Mouse (Mus musculus) intestine, postnatal 0 days (tissue): ENCODE results near the gene Gm20449. TPM values are rescaled to one million over a fixed set of nuclear protein-coding genes. Genes with fewer than 3 reads are reported as not detected.
"Not testable (repeated sequence)": the region's sequence is repeated elsewhere in the genome, so short reads cannot be mapped to it uniquely, and the experiment has no call there.

Source experiments
- ATAC-seq: fragments of 200-750 bp; cut with Nextera tagmentation; 2 replicates; pipeline ENCODE4 v1.8.0; 2017; ENCODE audit warnings: mild to moderate bottlenecking, moderate TSS enrichment, moderate library complexity
- H3K27ac ChIP-seq: fragments of 300-500 bp; sonication (generic); 2 replicates; pipeline ENCODE4 v1.5.1; 2014; ENCODE audit warnings: mild to moderate bottlenecking, low read depth, low read length, moderate library complexity
- H3K27me3 ChIP-seq: fragments of 300-500 bp; sonication (generic); replicated peaks from 2 replicates; pipeline ENCODE4 v1.6.1; 2014; ENCODE audit warnings: low read length, mixed read lengths; ENCODE audit not compliant: control insufficient read depth, insufficient read depth
- H3K36me3 ChIP-seq: fragments of 300-500 bp; sonication (generic); 2 replicates; pipeline ENCODE4 v1.6.1; 2014; ENCODE audit warnings: mild to moderate bottlenecking, moderate library complexity; ENCODE audit not compliant: control insufficient read depth, insufficient read depth
- H3K4me1 ChIP-seq: fragments of 300-500 bp; sonication (generic); replicated peaks from 2 replicates; pipeline ENCODE4 v1.6.1; 2014; ENCODE audit warnings: antibody characterized with exemption, low read length, mixed read lengths; ENCODE audit not compliant: control insufficient read depth, insufficient read depth
- H3K4me2 ChIP-seq: fragments of 300-500 bp; sonication (generic); replicated peaks from 2 replicates; pipeline ENCODE4 v1.6.1; 2014; ENCODE audit warnings: low read depth, mild to moderate bottlenecking, moderate library complexity
- H3K4me3 ChIP-seq: fragments of 300-500 bp; sonication (generic); 2 replicates; pipeline ENCODE4 v1.5.1; 2014; ENCODE audit warnings: low read depth, low read length
- H3K9ac ChIP-seq: fragments of 300-500 bp; sonication (generic); 2 replicates; pipeline ENCODE4 v1.6.1; 2014; ENCODE audit warnings: mild to moderate bottlenecking, low read depth, low read length
- H3K9me3 ChIP-seq: fragments of 300-500 bp; sonication (generic); 2 replicates; pipeline ENCODE4 v1.6.1; 2016; ENCODE audit warnings: mixed run types; ENCODE audit not compliant: control insufficient read depth
- CTCF ChIP-seq: sonication (generic); IDR thresholded peaks from 2 replicates; pipeline ENCODE4 v1.5.1; 2016; ENCODE audit warnings: low read depth, mild to moderate bottlenecking, control low read depth, antibody characterized with exemption, moderate library complexity
- WGBS: fragments of 180-500 bp; shearing (Covaris S2); extraction: QIAGEN DNeasy Blood & Tissue Kit; methylation state at CpG from one replicate; pipeline ENCODE4 v1.1.7; 2014; 5-methylcytosine and 5-hydroxymethylcytosine counted together
- polyA plus RNA-seq: library from polyadenylated mRNA; unstranded; fragments of >200 nt; fragmentation: Nextera tagmentation; extraction: Ambion mirVana; gene quantifications from 2 replicates; pipeline ENCODE4 v1.2.1, GENCODE M21; 2015

Gm20449 gene
- polyA plus RNA-seq: not detected in 2 replicates

DNA sequence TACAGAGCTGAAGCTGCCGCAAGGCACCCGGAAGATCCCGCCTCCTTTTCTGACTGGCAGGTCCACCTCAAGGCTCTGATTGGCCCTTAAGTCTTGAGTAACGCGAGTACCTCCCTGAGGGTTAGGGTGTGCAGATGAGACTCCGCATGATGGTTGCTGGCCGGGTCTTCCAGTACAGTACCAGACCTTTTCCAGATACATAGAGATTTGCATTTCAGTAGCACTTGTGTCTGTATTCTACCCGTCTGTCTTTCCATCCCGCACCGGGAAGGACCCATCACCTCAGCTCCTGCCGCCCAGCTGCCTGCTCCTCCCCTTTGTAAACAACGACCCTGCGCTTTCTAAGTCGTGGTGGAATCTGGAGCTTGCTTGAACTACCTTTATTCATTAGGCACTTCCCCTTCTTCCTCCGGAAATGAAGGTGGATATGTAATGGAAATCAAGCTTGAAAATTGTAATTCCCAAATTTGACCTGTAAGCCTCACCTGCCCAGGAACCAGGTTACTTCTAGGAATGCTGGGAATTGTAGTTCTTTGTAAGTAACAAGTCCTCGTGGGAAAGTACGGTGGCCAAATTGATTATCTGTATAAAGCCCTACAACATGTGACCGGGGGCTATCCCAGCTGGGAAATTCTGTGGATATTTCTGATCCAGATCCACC lies at the start of gene Gm20449, which contains the start of gene AW146154:
Gene Gm20449 (minus strand): TSS at position 29 of the 661 bp plus-strand sequence.
Gene AW146154 (minus strand): TSS at position 502 of the 661 bp plus-strand sequence.
- H3K9me3 ChIP-seq: no peaks in the 10 kb centered on the region
- H3K4me1 ChIP-seq: no peaks in the 10 kb centered on the region
- peak; percentile 99 for ATAC-seq
- under 1% methylated on average over 18 of the region's 18 CpGs for WGBS
- H3K27ac ChIP-seq: peak within 1 kb of the TSS; percentile 28; the same call in 1 of the 2 replicates
- H3K36me3 ChIP-seq: no peaks in the 10 kb centered on the region
- H3K9ac ChIP-seq: peak within 1 kb of the TSS; percentile 31
- peak within 1 kb of the TSS; percentile 86 for H3K4me2 ChIP-seq
- H3K27me3 ChIP-seq: no peaks in the 10 kb centered on the region
- H3K4me3 ChIP-seq: peak within 1 kb of the TSS; percentile 78
- no peak for TF ChIP-seq CTCF

DNA sequence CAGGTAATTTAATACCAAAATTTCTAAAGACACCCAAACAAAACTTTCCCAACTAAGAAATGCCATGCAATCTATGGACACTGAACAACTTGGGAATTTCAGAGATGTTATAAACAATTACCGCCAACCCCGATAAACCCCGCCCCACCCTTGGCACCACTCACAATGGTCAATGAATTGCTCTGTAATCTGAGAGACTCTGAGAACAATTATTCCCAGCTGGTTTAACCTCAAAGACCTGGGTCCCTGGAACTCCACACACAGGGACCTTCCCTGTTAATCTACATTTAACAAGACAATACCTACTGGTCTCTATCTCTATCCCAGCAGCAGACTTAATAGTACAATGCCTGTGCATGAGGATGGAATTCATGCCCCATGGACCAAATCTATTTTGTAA lies 13.5 kb upstream of the Gm20449 start:
- H3K9ac ChIP-seq: no peak overlapping the region
- no peaks in the 10 kb centered on the region for H3K36me3 ChIP-seq
- no peak overlapping the region for H3K4me2 ChIP-seq
- ATAC-seq: no peak
- WGBS: 87% methylated on average over 3 of the region's 3 CpGs
- no peak for TF ChIP-seq CTCF
- H3K4me3 ChIP-seq: no peak overlapping the region
- no peak overlapping the region for H3K27ac ChIP-seq
- H3K27me3 ChIP-seq: no peaks in the 10 kb centered on the region
- no peaks in the 10 kb centered on the region for H3K9me3 ChIP-seq
- no peaks in the 10 kb centered on the region for H3K4me1 ChIP-seq

DNA sequence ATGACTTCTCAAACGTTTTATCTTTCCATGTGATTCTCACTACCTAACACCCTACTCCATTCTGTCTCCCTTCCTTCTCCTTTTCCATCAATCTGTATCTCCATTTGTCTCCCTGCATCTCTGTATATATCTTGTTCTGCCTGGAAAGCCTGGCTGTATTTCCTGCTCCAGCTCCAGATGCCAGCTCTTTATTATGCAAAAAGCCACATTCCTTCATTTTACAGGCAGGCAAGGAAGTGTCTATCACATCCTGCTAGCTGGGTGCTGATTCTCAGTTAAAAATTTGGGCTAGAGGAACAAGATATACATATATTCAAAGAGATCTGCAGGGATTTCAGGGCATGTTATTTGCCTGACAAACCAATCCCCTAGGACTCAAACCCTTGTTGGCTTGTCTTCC lies 13.0 kb upstream of the Gm20449 start:
- ATAC-seq: no peak
- no peak for TF ChIP-seq CTCF
- Histone ChIP-seq H3K36me3 (no peaks in the 10 kb centered on the region), H3K9me3 (no peaks in the 10 kb centered on the region), H3K4me3 (no peak overlapping the region), H3K27me3 (no peaks in the 10 kb centered on the region), H3K27ac (no peak overlapping the region), H3K9ac (no peak overlapping the region), H3K4me1 (no peaks in the 10 kb centered on the region), H3K4me2 (no peak overlapping the region)
- WGBS: 18% methylated on average over 1 of the region's 1 CpGs

DNA sequence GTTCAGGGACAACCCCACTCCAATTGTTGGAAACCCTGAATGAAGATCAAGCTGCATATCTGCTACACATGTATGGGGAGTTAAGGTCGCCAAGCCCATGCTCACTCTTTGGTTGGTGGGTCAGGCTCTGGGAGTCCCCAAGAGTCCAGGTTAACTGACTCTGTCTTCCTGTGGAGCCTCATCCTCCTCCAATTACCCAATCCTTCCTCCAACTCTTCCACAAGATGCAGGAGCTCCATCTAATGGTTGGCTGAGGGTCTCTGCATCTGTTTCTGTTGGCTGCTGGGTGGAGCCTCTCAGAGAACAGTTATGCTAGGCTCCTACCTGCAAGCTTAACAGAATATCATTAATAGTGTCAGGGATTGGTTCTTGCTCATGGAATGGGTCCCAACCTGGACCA lies 3.2 kb upstream of the Gm20449 start:
- H3K36me3 ChIP-seq: no peaks in the 10 kb centered on the region
- no peaks in the 10 kb centered on the region for H3K27me3 ChIP-seq
- H3K9me3 ChIP-seq: no peaks in the 10 kb centered on the region
- H3K27ac ChIP-seq: no peak overlapping the region
- H3K4me1 ChIP-seq: no peaks in the 10 kb centered on the region
- 47% methylated on average over 1 of the region's 1 CpGs for WGBS
- H3K4me3 ChIP-seq: no peak overlapping the region
- H3K4me2 ChIP-seq: no peak overlapping the region
- H3K9ac ChIP-seq: no peak overlapping the region
- 0 out of 2 replicates have a peak, but pooled peaks have one; percentile 12 for TF ChIP-seq CTCF
- no peak for ATAC-seq

DNA sequence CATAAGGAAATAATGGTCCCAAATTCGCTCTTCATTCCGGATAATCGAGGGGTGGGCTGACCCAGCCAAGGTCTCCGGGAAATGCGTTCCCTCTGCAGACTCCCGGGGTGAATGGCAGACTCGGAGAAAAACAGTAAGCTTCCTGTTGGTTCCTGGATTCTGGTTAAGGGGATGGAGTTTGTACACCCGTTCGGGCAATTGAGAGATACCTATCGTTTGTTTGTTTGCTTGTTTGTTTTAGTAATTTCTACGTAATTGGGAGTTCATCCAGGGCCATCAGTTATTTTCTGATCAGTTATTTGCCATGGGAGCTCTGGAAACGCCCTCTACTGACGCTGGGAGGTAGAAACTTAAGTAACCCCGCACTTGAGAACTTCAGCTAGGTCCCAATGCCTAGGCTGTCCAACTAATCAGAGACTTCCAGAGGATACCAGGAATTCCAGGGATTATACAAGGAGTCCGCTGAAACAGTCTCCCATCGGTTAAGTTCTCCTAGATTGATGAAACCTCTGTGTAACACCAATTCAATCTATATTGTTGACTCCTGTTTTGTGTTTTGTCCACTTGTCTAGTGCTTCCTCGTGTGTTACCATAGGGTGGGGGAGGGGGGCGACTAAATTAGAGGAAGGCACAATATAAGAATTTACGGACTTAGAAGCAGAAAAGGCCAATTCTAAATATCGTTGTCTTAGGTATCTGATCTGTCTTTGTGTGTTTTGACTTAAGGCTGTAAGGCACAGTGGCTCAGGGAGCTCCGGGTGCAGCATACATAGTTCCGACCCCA lies 1.1 kb upstream of the Gm20449 start:
- 15% methylated on average over 22 of the region's 22 CpGs for WGBS
- Histone ChIP-seq H3K4me3 (peak overlapping the region; percentile 78), H3K9ac (peak overlapping the region; percentile 31), H3K27me3 (no peaks in the 10 kb centered on the region), H3K4me1 (no peaks in the 10 kb centered on the region), H3K9me3 (no peaks in the 10 kb centered on the region), H3K27ac (no peak overlapping the region), H3K36me3 (no peaks in the 10 kb centered on the region), H3K4me2 (peak overlapping the region; percentile 86)
- ATAC-seq: 0 out of 2 replicates have a peak, but pooled peaks have one; percentile 26
- peak; percentile 63 for TF ChIP-seq CTCF

DNA sequence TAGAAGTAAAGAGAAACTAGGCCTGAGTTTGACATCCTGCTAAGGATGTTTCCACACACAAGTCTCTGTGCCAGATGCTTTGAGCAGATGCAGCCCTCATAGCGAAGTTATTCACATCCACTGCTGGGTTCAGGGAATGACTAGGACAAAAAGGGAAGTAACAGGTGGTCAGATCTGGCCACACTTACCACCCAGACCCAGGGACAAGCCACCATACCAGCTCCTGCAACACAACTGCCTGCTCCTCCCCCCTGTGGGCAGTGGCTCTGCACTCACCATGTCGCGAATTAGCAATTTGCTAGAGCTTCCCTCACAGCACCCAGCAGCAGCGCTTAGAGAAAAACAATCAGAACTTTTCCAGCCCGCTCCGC lies 214 bp downstream of the Gm20449 start:
- H3K36me3 ChIP-seq, H3K4me1 ChIP-seq, H3K9me3 ChIP-seq, H3K27me3 ChIP-seq, ATAC-seq: not testable (repeated sequence)
- peak overlapping the region; percentile 86 for H3K4me2 ChIP-seq
- peak overlapping the region; percentile 31; the same call in 1 of the 2 replicates for H3K9ac ChIP-seq
- H3K27ac ChIP-seq: peak overlapping the region; percentile 28; the same call in 1 of the 2 replicates
- H3K4me3 ChIP-seq: peak overlapping the region; percentile 78
- WGBS: 0% methylated on average over 6 of the region's 6 CpGs

DNA sequence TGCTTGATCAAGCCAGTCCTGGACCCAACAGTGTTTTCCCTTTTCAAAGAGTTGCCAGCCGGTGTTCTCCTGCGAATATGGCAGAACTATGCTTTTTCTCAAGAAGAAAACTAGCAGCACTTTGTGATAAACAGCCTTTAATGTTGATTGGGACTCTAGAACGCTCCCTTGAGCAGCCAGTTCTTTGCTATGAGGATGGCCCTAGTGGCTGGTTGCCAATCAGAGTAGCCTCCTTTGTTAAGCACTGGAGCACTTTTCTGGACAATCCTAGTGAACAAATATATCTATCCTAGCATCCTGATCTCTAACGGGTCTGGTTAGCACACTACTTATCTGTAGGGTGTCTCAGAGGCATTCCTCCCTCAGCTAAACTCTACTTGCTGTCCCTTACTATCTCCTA lies 753 bp downstream of the Gm20449 start:
- Histone ChIP-seq H3K9ac (0 out of 2 replicates have a peak overlapping the region, but pooled peaks have one; percentile 31), H3K4me2 (peak overlapping the region; percentile 86), H3K4me3 (peak overlapping the region; percentile 78; the same call in 1 of the 2 replicates)
- ATAC-seq, H3K4me1 ChIP-seq, H3K36me3 ChIP-seq, H3K9me3 ChIP-seq, H3K27me3 ChIP-seq, H3K27ac ChIP-seq: not testable (repeated sequence)
- WGBS: 55% methylated on average over 2 of the region's 4 CpGs
